Mouse (Mus musculus) midbrain, embryonic 14.5 days (tissue): Measurements from ENCODE around the gene Slc48a1. TPM values are rescaled to one million over a fixed set of nuclear protein-coding genes. Genes with fewer than 3 reads are reported as not detected.

Source experiments
- ATAC-seq: fragments of 200-750 bp; cut with Nextera tagmentation; 2 replicates; pipeline ENCODE4 v1.8.0; 2017; ENCODE audit warnings: moderate number of reproducible peaks, moderate library complexity; ENCODE audit not compliant: low FRiP score, low TSS enrichment
- DNase-seq: peaks from one replicate; pipeline ENCODE4 v3.0.0-alpha.2; 2015
- H3K27ac ChIP-seq: fragments of 300-500 bp; sonication (generic); replicated peaks from 2 replicates; pipeline ENCODE4 v1.5.1; 2014; ENCODE audit warnings: mild to moderate bottlenecking, low read depth, low read length, moderate library complexity
- H3K27me3 ChIP-seq: fragments of 300-500 bp; sonication (generic); 2 replicates; pipeline ENCODE4 v1.6.1; 2014; ENCODE audit warnings: low read length, control low read depth, mixed read lengths; ENCODE audit not compliant: control insufficient read depth, insufficient read depth
- H3K36me3 ChIP-seq: fragments of 300-500 bp; sonication (generic); 2 replicates; pipeline ENCODE4 v1.6.1; 2014; ENCODE audit warnings: low read length, control low read depth; ENCODE audit not compliant: control insufficient read depth, insufficient read depth
- H3K4me1 ChIP-seq: fragments of 300-500 bp; sonication (generic); 2 replicates; pipeline ENCODE4 v1.6.1; 2014; ENCODE audit warnings: mild to moderate bottlenecking, antibody characterized with exemption, low read length, control low read depth; ENCODE audit not compliant: control insufficient read depth, insufficient read depth
- H3K4me2 ChIP-seq: fragments of 300-500 bp; sonication (generic); 2 replicates; pipeline ENCODE4 v1.6.1; 2014; ENCODE audit warnings: mild to moderate bottlenecking, low read length, moderate library complexity
- H3K4me3 ChIP-seq: fragments of 300-500 bp; sonication (generic); replicated peaks from 2 replicates; pipeline ENCODE4 v1.5.1; 2014; ENCODE audit warnings: low read depth, low read length
- H3K9ac ChIP-seq: fragments of 300-500 bp; sonication (generic); replicated peaks from 2 replicates; pipeline ENCODE4 v1.6.1; 2014; ENCODE audit warnings: mild to moderate bottlenecking, low read length, moderate library complexity
- H3K9me3 ChIP-seq: fragments of 300-500 bp; sonication (generic); 2 replicates; pipeline ENCODE4 v1.6.1; 2016; ENCODE audit warnings: low read length, control low read depth, mixed read lengths; ENCODE audit not compliant: control insufficient read depth
- WGBS: fragments of 180-500 bp; shearing (Covaris S2); extraction: QIAGEN DNeasy Blood & Tissue Kit; methylation state at CpG from one replicate; pipeline ENCODE4 v1.1.7; 2014; 5-methylcytosine and 5-hydroxymethylcytosine counted together
- polyA plus RNA-seq: library from polyadenylated mRNA; unstranded; fragments of >200 nt; fragmentation: Nextera tagmentation; extraction: Ambion mirVana; gene quantifications from 2 replicates; pipeline ENCODE4 v1.2.1, GENCODE M21; 2014

Gene Slc48a1
- polyA plus RNA-seq, 1 experiment from 2014 or later, result 72.9 TPM

- H3K4me3 ChIP-seq, result no peak overlapping the region
- no peak overlapping the region for H3K4me2 ChIP-seq
- H3K27ac ChIP-seq, result no peak overlapping the region
- ATAC-seq (no peak), DNase-seq (no peak)
- H3K9ac ChIP-seq, result no peak overlapping the region
- no peaks in the 10 kb centered on the region for H3K9me3 ChIP-seq
- peaks cover 22% of the 10 kb centered on the region for H3K4me1 ChIP-seq
- WGBS, result 94% methylated on average over 17 of the region's 17 CpGs
- H3K36me3 ChIP-seq, result no peaks in the 10 kb centered on the region
- H3K27me3 ChIP-seq, result no peaks in the 10 kb centered on the region
These were observed 38.1 kb downstream of the Slc48a1 start for GRCm38 (mm10) chr15:97816199-97816994.

DNA sequence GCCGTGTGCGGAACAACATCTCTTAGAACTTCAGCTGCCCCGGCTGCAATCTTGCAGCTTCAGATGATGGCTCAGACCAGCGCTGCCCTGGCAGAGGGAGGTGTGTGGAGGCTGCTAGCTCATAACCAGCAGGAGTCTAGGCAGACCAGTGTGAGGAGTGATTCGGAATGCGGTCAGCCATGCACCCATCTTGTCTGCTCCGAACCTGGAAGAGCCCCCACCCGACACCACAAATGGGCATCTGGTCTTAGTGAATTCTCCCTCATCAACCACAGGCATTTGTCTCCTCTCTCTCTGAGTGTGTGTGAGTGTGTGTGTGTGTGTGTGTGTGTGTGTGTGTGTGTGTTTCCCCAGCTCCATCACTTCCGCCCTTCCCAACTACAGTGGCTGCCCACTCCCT, 41.6 kb downstream of the Slc48a1 start:
- ATAC-seq (no peak), DNase-seq (no peak)
- 84% methylated on average over 9 of the region's 9 CpGs for WGBS
- H3K4me3 ChIP-seq, result no peak overlapping the region
- no peaks in the 10 kb centered on the region for H3K36me3 ChIP-seq
- H3K9ac ChIP-seq, result no peak overlapping the region
- H3K9me3 ChIP-seq, result no peaks in the 10 kb centered on the region
- no peak overlapping the region for H3K27ac ChIP-seq
- H3K4me1 ChIP-seq, result peaks cover 22% of the 10 kb centered on the region
- H3K4me2 ChIP-seq, result no peak overlapping the region
- H3K27me3 ChIP-seq, result no peaks in the 10 kb centered on the region

DNA sequence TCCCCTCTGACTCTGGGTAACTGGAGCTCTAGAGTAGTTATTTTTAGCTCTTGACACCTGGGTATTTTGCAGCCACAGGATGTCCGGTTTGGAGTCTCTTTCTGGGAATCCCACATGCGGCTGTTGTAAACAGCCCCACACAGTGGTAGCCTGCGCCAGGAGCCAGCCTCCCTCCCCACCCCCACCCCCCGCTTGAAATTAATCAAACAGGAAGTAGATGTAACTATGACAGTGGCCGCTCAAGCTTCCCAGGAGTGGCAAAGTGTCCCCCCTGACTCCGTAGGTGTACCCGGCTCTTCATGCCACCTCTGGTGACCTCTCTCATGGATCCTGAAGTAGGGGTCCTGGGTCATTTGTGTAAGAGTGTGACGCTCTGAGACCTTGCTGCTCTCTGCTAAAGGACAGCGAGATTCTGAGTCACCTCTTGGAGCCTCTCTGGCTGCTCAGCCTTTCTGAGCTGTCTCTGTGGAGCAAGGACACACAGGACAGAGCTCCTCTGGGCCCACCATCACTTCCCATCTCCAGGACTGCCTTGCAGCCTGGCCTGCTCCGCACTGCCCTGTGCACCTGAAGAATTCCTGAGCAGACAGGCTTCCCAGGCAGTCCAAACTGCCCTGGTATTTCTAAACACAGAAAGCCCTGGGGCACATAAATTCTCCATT, 43.1 kb downstream of the Slc48a1 start:
- no peaks in the 10 kb centered on the region for H3K27me3 ChIP-seq
- 0 out of 2 replicates have a peak, but pooled peaks cover under 1% of the 10 kb centered on the region for H3K36me3 ChIP-seq
- H3K4me2 ChIP-seq, result no peak overlapping the region
- no peak overlapping the region; the same call in 1 of the 2 replicates for H3K9ac ChIP-seq
- WGBS, result 77% methylated on average over 10 of the region's 10 CpGs
- H3K9me3 ChIP-seq, result no peaks in the 10 kb centered on the region
- DNase-seq, result no peak
- H3K27ac ChIP-seq, result 0 out of 2 replicates have a peak overlapping the region, but pooled peaks have one; percentile 8
- H3K4me3 ChIP-seq, result no peak overlapping the region
- H3K4me1 ChIP-seq, result peaks cover 37% of the 10 kb centered on the region
- no peak for ATAC-seq

DNA sequence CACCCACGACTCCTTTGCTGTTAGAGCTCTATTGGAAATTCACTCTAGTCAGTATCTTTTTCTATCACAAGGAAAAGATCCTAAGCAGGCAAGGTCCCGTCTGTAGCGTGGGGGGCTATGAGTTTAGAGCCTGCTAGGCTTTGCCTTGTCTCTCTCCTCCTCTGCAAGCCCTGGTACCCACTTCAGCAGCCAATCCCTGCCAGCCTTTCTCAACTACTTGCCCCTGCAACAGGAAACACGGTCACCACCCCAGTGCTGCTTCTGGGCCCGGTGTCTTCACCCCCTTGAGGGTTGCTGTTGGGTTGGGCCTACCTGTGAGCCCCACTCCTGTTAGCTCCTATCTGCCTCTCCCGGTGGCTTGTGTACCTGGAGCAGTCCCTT, 43.7 kb downstream of the Slc48a1 start:
- ATAC-seq (no peak), DNase-seq (no peak)
- Histone ChIP-seq H3K27ac (no peak overlapping the region), H3K27me3 (no peaks in the 10 kb centered on the region), H3K4me2 (no peak overlapping the region), H3K4me3 (no peak overlapping the region), H3K9ac (no peak overlapping the region), H3K4me1 (peaks cover 39% of the 10 kb centered on the region), H3K9me3 (no peaks in the 10 kb centered on the region), H3K36me3 (0 out of 2 replicates have a peak, but pooled peaks cover 2% of the 10 kb centered on the region)
- 78% methylated on average over 6 of the region's 6 CpGs for WGBS

DNA sequence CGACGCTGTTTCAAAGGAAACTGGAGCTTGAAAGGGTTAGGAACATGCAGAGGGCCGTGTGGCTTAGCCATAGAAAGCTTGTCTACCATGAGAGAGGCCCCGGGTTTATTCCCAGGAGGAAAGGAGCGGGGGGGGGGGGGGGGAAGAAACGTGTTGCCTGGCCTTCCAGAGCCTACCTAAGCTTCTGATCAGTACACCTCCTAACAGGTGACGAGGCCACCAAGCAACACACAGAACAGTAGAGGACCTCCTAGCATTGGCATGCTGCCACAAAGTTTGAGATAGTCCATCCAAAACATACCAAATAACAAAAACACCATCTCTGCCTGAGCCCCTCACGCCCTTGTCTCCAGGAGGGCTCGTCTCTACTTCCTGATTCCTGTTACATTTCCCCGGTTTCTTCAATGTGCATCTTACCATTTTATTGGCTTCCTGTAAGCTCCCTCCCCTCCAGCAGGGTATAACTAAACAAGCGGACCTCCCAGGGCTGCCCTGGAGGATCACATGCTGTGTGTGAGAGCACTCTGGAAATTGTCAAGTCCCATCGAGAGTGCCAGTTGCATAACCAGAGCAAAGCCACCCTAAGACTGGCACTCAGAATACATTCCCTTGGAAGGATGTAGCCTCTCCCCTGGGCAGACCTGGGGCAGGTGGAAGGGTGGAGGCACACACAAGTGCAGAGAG, 44.4 kb downstream of the Slc48a1 start:
- ATAC-seq (no peak), DNase-seq (no peak)
- H3K4me1 ChIP-seq, result peaks cover 39% of the 10 kb centered on the region
- H3K27me3 ChIP-seq, result no peaks in the 10 kb centered on the region
- H3K9me3 ChIP-seq, result no peaks in the 10 kb centered on the region
- 0 out of 2 replicates have a peak overlapping the region, but pooled peaks have one; percentile 6 for H3K9ac ChIP-seq
- H3K36me3 ChIP-seq, result 0 out of 2 replicates have a peak, but pooled peaks cover 2% of the 10 kb centered on the region
- 53% methylated on average over 12 of the region's 12 CpGs for WGBS
- no peak overlapping the region for H3K4me3 ChIP-seq
- no peak overlapping the region for H3K4me2 ChIP-seq
- H3K27ac ChIP-seq, result no peak overlapping the region

GRCm38 (mm10) chr15:97823479-97823878, 45.2 kb downstream of the Slc48a1 start:
- peaks cover 43% of the 10 kb centered on the region for H3K4me1 ChIP-seq
- no peak overlapping the region for H3K27ac ChIP-seq
- 0 out of 2 replicates have a peak, but pooled peaks cover 2% of the 10 kb centered on the region for H3K36me3 ChIP-seq
- no peak overlapping the region for H3K4me3 ChIP-seq
- no peak overlapping the region for H3K9ac ChIP-seq
- ATAC-seq, result no peak
- no peak for DNase-seq
- 0 out of 2 replicates have a peak overlapping the region, but pooled peaks have one; percentile 3 for H3K4me2 ChIP-seq
- 61% methylated on average over 12 of the region's 12 CpGs for WGBS
- H3K9me3 ChIP-seq, result no peaks in the 10 kb centered on the region
- no peaks in the 10 kb centered on the region for H3K27me3 ChIP-seq

GRCm38 (mm10) chr15:97824042-97824441, 45.7 kb downstream of the Slc48a1 start:
- DNase-seq (no peak), ATAC-seq (no peak)
- Histone ChIP-seq H3K9me3 (no peaks in the 10 kb centered on the region), H3K4me1 (peaks cover 49% of the 10 kb centered on the region), H3K4me3 (no peak overlapping the region), H3K27ac (no peak overlapping the region), H3K36me3 (0 out of 2 replicates have a peak, but pooled peaks cover 2% of the 10 kb centered on the region), H3K27me3 (no peaks in the 10 kb centered on the region), H3K4me2 (no peak overlapping the region), H3K9ac (no peak overlapping the region)
- 85% methylated on average over 6 of the region's 6 CpGs for whole genome bisulfite sequencing

DNA sequence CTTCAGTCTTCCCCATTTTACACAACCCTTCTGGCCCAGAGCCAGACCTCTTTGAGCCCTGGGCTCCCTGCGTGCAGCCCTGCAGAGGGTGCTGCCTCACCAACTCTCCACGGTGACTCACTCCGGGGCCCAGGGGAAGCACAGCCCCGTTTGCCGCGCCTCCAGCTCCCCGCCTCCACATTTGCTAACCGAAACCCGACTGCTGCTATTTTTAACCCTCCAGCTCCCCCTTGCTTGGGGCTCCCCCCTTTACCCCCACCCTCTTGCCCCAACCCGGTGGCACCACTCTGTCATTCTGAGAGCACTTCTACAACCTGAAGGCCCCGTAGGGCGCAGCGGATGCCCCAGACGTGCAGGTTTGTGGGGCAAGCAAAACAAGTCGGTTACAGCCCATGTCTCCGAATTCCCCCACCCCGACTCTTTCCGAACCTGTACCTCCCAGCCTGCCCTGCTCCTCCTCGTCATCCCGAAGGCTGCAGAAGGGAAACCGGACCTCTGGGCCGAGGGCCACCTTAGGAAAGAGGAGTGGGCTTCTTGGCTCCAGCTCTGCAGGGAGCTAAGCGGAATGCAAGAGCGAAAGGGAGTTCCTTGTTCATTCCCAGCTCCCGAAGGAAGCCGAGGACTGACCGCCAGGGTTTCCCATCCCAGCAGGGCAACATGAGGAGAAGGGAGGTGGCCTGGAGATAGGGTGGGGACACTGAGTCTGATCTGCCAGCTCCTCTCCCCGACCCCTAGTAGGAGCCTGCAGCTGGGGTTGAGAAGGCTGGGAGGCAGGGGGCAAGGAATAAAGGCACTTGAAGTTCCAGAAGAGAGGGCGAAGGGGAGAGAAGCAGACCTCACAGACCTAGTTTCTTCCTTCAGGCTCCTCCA, 47.0 kb downstream of the Slc48a1 start:
- peak; percentile 64 for DNase-seq
- Histone ChIP-seq H3K27ac (no peak overlapping the region; the same call in 1 of the 2 replicates), H3K4me1 (peaks cover 61% of the 10 kb centered on the region), H3K4me2 (peak overlapping the region; percentile 38), H3K4me3 (no peak overlapping the region), H3K27me3 (no peaks in the 10 kb centered on the region), H3K9me3 (no peaks in the 10 kb centered on the region), H3K36me3 (0 out of 2 replicates have a peak, but pooled peaks cover 2% of the 10 kb centered on the region), H3K9ac (peak overlapping the region; percentile 23)
- no peak for ATAC-seq
- 10% methylated on average over 29 of the region's 29 CpGs for WGBS
